Mouse (Mus musculus): ENCODE data around the gene Ubash3b.

The Ubash3b gene

GRCm38 (mm10) chr9:41084191-41084901 is 77.2 kb downstream of the Ubash3b start:
- DNase-seq, result no peak

DNA sequence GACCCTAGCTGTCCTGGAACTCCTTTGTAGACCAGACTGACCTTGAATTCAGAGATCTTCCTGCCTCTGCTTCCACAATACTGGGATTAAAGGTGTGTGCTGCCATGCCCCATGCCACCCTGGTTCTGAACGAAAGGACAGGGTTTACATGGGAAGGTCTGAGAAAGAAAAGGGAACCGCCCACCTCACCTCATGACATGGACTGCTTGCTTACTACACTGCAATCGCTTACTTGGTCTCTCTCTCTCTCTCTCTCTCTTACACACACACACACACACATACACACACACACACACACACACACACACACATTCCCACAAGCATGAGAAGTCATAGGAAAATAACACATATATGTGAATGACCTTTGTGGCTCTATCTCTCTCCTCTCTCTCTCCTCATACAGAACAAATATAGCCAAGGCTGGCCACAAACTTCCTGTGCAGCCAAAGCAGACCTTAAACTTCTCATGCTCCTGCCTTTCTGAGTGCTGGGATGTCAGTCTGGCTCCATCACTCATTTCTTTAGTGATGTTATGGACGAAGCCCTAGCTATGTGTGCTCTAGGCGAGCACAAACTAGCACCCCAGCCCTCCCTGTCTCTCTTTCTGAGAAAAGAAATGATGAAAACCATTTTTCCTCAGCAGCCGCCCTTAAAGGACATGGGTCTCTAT is 78.0 kb downstream of the Ubash3b start:
- peak in 1 of 2 experiments; percentile 15 for DNase-seq

DNA sequence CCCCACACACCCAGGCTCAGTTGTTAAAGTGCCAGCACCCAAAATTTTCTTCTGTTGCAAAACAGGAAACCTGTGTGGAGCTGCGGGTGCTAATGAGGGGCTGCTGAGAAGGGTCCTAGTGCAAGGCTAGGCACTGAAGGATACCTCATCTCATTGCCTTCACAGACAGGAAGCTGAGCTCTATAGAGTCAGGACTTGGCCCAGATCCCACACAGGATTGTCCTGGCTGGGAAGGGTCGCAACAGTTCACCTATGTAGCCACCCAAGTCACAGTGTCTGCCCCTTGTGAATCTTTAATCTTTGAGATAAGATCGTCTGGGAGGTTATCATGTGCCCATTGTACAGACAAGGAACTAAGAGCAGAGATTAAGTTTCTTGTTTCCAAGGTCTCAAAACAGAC is 78.6 kb downstream of the Ubash3b start:
- no peak for DNase-seq

DNA sequence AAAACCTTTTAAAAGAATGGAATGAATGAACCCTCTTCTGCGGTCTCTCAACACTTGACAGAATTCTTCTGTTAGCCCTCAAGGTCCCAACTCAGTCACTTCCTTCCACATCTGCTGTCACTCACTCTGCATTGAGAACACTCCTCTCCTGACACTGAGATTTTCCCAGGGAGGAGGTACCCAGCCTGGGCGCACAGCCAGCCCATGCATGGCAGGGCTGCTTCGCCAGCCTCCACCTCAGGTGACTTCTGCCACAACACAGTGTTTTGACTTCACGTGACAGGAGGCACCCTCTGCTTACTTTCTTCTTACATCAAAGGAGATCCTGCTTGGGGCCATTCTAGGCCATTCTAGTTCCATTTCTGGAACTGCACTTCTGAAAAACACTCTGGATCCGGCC is 80.6 kb downstream of the Ubash3b start:
- peak; percentile 61 to 71 for DNase-seq

GRCm38 (mm10) chr9:41079428-41080155 is 81.9 kb downstream of the Ubash3b start:
- DNase-seq, result no peak

DNA sequence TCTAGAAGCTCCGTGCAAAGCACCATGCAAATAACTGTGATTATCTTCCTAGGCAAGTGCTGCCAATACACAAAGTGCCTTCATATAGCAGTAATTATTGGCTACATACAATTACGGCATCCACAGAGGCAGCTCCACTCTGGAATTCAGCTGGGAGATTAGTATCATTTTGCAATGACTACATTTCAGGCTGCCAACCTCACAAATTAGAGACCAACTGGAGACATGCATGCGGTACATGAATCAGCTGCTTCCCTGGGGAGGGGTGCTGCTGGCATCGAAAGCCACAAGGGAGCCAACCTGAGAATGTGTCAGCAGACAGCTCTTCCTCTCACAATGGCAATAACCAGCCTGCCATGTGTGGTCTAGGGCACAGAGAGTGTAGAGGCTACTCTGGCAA is 83.3 kb downstream of the Ubash3b start:
- DNase-seq, result peak; percentile 32 to 45

- DNase-seq, result no peak
Observed at GRCm38 (mm10) chr9:41076150-41076549, 85.3 kb downstream of the Ubash3b start.

DNA sequence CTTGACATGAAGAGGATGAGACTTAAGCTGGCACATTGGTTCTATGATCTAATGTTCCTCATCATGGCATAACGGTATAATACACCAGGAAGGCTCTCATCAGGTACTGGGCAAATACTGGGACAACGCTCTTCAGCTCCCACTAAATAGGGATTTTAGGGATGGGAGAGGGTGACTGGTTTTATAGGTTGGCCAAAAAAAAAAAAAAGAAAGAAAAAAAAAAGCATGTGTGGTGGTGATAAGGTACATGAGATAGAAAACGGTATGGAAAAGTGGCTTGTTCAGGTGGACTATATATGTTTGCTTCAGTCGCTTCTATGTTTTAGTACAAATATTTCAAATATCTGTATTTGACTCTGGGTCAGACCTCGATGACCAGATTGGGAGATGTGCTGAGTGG is 86.0 kb downstream of the Ubash3b start:
- DNase-seq, result no peak

DNA sequence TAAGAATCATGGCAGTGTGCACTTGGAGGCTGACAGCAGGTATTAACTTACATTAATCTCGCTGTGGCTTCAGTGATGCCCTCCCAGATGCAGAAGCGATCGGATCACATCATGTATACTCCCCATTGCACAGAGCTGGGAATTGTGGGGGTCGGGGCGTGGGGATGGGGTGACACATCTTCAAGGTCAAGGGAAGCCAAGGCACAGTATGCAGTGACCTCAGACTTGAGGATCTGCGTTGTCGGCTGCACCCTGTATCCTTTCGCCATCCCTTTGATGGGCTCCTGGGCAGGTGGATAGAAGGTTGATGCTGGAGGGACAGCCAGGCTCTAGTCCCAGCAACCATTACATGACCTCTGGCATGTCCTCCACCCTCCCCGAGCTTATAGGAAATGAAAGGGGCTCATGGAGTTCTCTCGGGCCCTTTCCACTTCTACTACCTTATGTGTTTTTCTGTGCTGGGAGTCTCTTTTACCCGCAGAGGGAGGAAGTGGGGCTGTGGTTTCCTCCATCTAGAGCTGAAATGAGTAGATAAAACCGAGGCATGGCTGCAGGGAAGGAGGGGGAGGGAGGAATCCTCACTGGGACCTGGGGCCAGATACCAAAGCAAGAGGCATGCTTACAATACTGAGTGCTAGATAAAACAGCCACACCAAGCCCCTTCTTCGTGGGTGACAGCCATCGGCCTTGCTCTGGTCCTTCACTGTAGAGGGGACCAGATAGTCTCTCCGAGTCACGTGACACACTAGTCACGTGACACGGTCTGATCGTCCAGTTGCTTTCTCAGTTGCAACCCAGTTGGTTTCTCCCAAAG is 88.1 kb downstream of the Ubash3b start:
- DNase-seq, result peak; percentile 69 to 72

DNA sequence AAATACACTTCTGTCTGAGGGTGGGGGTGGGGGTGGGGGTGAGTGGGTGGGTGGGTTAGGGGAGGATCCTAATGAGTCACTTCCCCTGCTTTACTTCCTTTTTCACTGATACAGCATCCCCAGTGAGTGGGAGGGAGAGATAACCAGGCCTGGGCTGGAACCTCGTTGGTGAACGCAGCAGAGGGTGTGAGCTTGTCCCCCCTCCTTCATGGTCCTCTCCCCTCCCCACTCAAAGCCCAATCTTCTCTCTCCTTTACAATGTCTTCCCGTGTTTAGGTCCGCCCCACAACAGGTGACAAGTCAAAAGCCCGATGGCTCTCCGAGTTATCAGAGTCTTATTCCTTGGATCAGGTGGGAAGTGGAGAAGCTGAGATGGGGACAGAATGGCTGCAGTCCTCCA is 88.7 kb downstream of the Ubash3b start:
- peak; percentile 57 to 58 for DNase-seq

DNA sequence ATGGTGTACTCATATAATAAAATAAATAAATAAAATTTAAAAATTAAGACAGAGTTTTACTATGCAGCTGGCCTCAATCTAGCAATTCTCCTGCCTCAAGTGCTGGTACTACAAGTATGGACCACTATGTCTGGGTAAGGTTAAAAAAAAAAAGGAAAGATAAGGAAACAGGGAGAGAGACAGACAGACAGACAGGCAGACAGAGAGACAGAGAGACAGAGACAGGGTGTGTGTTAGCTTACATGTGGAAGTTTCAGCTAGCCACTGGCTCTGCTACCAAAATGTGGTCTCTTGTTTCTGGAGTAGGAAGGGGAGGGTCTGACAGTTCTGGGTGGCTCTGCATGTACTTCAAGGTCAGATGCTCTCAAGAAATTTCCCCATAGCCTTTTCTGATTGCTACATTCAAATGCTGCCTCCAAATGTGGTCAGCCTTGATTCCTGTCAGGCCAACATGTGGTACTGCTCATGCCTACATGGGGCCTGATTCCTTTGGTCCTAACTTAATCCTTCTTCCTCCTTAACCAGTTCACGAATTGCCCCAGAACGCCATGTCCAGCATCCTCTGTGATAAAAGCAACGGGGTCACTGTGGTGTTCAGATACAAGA is 89.5 kb downstream of the Ubash3b start:
- peak; percentile 36 to 44 for DNase-seq

GRCm38 (mm10) chr9:41070761-41071181 is 90.7 kb downstream of the Ubash3b start:
- DNase-seq, result peak; percentile 55 to 57

DNA sequence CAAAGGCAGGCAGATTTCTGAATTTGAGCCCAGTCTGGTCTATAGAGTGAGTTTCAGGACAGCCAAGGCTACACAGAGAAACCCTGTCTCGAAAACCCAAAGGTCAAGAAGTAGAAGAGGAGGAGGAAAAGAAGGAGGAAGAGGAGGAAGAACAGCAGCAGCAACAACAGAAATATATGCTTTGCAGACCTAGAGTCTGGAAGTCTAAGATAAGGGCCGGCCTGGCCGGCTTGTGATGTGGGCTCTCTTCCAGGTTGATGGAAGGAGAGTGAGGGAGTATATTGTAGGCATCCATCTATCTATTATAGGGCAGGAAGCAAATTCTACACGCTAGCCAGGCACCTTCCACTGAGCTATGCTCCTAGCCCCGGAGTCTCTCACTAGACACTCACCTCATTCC is 92.0 kb downstream of the Ubash3b start:
- DNase-seq, result no peak

- no peak for DNase-seq
Observed at GRCm38 (mm10) chr9:41061446-41061845, 100.1 kb downstream of the Ubash3b start.

DNA sequence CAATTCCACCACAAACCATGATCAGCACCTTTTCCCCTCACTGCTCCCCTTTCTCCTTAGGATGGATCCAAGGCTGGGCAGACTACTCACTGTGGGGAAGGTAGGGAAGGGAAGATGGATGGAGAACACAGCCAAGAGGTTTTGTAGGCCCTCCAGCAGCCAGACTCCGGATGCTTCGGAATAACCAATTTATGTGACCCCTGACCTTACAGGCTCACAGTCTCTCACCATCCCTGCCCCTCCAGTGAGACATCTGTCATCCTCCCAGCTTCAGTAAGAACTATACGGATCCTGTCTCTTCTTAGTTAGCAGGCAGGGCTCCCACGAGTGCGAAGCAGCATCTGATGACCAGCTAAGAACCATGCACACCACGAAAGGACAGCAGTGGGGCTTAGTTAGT is 100.9 kb downstream of the Ubash3b start:
- no peak for DNase-seq

DNA sequence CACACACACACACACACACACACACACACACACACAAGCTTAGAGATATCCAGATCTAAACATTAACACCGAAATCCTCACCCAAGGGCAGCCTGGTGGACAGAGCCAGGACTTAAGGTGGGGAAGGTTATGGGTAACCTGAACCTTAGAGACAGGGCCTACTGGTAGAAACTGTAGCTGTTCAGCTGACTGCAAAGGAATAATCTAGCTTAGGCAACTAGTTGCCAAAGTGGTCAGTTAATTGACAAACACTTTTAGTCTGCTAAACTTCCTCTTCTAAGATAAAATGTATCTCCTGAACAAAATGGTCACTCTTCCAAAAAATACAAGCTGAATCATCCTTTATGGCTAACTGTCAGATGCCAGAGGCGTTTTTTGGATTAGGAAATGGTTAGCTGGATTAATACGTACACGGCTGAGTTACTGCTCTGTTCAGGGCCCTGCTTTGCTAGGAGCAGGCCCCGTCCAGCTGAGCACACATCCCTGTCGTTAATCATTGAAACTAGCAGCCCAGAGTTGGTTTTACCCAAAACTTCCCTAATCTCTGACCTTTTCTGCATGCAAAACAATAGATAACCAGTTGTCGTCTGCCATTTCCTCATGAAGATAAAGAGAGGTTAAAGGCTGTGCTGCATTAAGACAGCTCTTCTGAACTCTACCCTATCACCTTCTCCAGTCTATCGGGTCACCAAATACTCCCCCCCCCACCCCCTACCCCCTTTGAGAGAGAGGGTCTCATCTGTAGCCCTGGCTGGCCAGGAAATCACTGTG is 102.5 kb downstream of the Ubash3b start:
- no peak for DNase-seq

DNA sequence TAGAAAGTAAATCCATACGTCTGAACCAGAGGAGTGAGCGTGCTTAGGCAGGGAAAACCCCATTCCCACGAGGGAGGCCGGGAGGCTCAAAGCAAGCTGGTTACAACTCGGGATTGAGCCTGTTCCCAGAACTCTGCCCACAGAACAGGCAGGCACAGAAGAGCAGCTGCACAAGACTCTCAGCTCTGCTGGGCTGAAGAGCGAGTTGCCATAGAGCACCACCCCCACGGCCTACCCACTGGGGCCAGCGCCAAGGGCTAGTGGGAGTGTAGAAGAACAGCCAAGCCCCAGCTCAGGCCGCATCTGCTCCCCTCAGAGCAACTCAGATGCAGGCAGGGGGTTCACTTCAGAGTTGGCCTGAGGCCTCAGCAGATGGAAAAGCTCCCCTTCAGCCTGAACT is 107.3 kb downstream of the Ubash3b start:
- no peak for DNase-seq

GRCm38 (mm10) chr9:41053478-41053877 is 108.0 kb downstream of the Ubash3b start:
- DNase-seq, result no peak

DNA sequence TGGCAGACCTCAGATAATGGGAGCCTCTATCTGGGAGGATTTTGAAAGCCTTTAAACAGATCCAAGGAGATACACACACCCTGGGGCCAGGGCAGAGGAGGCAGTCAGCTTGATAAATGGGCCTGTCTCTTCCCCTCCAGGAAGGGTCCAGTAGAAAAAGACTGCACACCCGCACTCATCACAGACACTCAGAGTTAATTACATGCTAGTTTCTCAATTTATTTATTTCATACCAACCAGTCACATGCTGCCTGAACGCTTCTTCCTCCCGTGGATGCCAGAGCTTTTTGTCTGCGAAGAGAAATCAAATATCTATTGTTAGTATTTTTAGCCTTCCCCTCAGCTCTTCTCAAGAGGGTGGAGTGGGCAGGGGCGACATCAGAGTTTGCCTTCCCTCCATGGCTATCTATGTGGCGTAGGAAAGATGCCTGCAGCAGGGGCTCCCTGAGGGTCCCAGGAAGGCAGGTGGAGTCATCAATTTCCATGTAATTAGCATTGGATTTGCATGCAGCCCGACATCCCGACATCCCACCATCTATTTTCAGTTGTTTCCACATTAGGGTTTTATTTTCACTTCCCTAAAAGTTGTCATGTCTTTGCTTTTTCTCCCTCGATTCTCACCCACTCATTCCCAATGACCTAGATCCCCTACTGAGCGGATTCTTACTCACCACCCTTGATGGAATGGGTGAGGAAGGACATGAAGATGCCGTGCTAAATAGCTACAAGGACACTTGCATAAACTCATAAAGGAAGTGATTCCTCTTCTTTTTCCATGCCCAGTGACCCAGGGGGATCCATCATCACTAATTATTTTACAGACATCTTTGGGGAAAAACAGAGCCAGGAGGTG is 110.2 kb downstream of the Ubash3b start:
- no peak for DNase-seq

DNA sequence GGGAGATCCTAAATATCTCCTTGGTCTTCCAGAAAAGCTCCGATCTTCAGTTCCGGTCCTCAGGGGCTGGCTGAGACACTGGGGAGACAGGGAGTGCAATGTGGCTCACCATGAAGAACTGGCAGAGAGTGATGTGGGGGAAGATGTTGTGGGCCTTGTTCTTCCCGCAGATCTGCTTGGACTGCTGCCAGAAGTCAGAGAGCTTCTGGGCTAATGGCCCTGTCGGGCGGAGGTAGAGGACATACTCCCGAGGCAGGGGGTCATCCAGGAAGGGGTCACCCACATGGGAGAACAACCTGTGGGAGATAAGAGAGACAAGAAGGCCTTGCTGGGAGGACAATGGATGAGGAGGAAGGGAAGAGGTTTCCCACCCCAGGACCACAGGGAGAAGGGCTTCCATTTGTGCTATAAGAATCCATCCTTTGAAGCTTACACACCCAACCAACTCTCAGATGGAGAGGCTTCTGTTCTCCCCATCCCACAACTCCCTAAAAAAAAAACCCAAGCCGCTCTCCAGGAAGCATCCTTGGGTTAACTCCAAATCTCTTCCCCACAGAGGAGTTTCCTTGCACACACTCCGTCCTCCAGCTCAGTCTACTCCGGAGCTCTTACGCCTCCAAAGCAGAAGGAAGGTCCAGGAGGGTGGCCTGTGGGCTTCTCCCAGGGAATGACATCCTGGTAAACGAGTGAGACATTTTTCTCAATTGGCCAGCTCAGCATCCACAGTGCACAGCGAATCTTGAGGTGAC is 111.0 kb downstream of the Ubash3b start:
- no peak for DNase-seq

All from B cell, adult 2 months (primary cell).